Mouse (Mus musculus) lung, postnatal 0 days (tissue): ENCODE measurements around the gene Gm44973. TPM values are rescaled to one million over a fixed set of nuclear protein-coding genes. Genes with fewer than 3 reads are reported as not detected.
A peak's percentile ranks its signal among the peaks of the same experiment; 100 is the strongest.

Source experiments
- ATAC-seq: fragments of 200-750 bp; cut with Nextera tagmentation; 2 replicates; pipeline ENCODE4 v1.8.0; 2017; ENCODE audit warnings: moderate library complexity
- DNase-seq: peaks from one replicate; pipeline ENCODE4 v3.0.0-alpha.2; 2016; ENCODE audit warnings: low spot score
- H3K27ac ChIP-seq: fragments of 300-500 bp; sonication (generic); 2 replicates; pipeline ENCODE4 v1.5.1; 2014; ENCODE audit warnings: antibody characterized with exemption, mild to moderate bottlenecking, low read length, mixed read lengths
- H3K27me3 ChIP-seq: fragments of 300-500 bp; sonication (generic); replicated peaks from 2 replicates; pipeline ENCODE4 v1.6.1; 2014; ENCODE audit warnings: low read length, mixed read lengths; ENCODE audit not compliant: insufficient read depth
- H3K36me3 ChIP-seq: fragments of 300-500 bp; sonication (generic); 2 replicates; pipeline ENCODE4 v1.6.1; 2014; ENCODE audit warnings: low read length, mixed read lengths; ENCODE audit not compliant: insufficient read depth
- H3K4me1 ChIP-seq: fragments of 300-500 bp; sonication (generic); 2 replicates; pipeline ENCODE4 v1.6.1; 2014; ENCODE audit warnings: antibody characterized with exemption, low read depth, low read length, mixed read lengths; ENCODE audit not compliant: insufficient read depth
- H3K4me2 ChIP-seq: fragments of 300-500 bp; sonication (generic); replicated peaks from 2 replicates; pipeline ENCODE4 v1.6.1; 2014; ENCODE audit warnings: low read depth, mild to moderate bottlenecking, low read length, moderate library complexity, mixed read lengths
- H3K4me3 ChIP-seq: fragments of 300-500 bp; sonication (generic); 2 replicates; pipeline ENCODE4 v1.5.1; 2014; ENCODE audit warnings: low read depth, low read length
- H3K9ac ChIP-seq: fragments of 300-500 bp; sonication (generic); replicated peaks from 2 replicates; pipeline ENCODE4 v1.6.1; 2014; ENCODE audit warnings: low read depth, mild to moderate bottlenecking
- H3K9me3 ChIP-seq: fragments of 300-500 bp; sonication (generic); 2 replicates; pipeline ENCODE4 v1.6.1; 2016; ENCODE audit warnings: low read length, mixed read lengths
- CTCF ChIP-seq: IDR thresholded peaks from 2 replicates; pipeline ENCODE4 v1.5.1; 2016; ENCODE audit warnings: antibody characterized with exemption, mild to moderate bottlenecking
- EP300 ChIP-seq: IDR thresholded peaks from 2 replicates; pipeline ENCODE4 v1.6.1; 2016; ENCODE audit warnings: antibody characterized with exemption, mild to moderate bottlenecking, control low read depth
- WGBS: fragments of 180-500 bp; shearing (Covaris S2); extraction: QIAGEN DNeasy Blood & Tissue Kit; methylation state at CpG from one replicate; pipeline ENCODE4 v1.1.7; 2014; 5-methylcytosine and 5-hydroxymethylcytosine counted together
- polyA plus RNA-seq: library from polyadenylated mRNA; unstranded; fragments of >200 nt; fragmentation: Nextera tagmentation; extraction: Ambion mirVana; gene quantifications from 2 replicates; pipeline ENCODE4 v1.2.1, GENCODE M21; 2015

Gene Gm44973
- polyA plus RNA-seq, 1 experiment from 2014 or later = 4.4 TPM

GRCm38 (mm10) chr7:4988250-4988649 is 27.0 kb upstream of the Gm44973 start:
- no peak overlapping the region for H3K9ac ChIP-seq
- peak; percentile 57; the same call in 1 of the 2 replicates for ATAC-seq
- H3K4me1 ChIP-seq = no peaks in the 10 kb centered on the region
- WGBS = 17% methylated on average over 2 of the region's 2 CpGs
- no peak for DNase-seq
- H3K36me3 ChIP-seq = no peaks in the 10 kb centered on the region
- no peak overlapping the region for H3K4me3 ChIP-seq
- no peak overlapping the region for H3K4me2 ChIP-seq
- no peak overlapping the region for H3K27ac ChIP-seq
- no peaks in the 10 kb centered on the region for H3K27me3 ChIP-seq
- no peaks in the 10 kb centered on the region for H3K9me3 ChIP-seq
- TF ChIP-seq CTCF (no peak), EP300 (no peak)

GRCm38 (mm10) chr7:4993347-4993998 is 21.8 kb upstream of the Gm44973 start:
- Histone ChIP-seq H3K27me3 (no peaks in the 10 kb centered on the region), H3K9ac (no peak overlapping the region), H3K9me3 (no peaks in the 10 kb centered on the region), H3K36me3 (0 out of 2 replicates have a peak, but pooled peaks cover 3% of the 10 kb centered on the region), H3K27ac (no peak overlapping the region), H3K4me1 (peaks cover 9% of the 10 kb centered on the region), H3K4me2 (0 out of 2 replicates have a peak overlapping the region, but pooled peaks have one; percentile 1), H3K4me3 (no peak overlapping the region)
- no peak for ATAC-seq
- TF ChIP-seq EP300 (no peak), CTCF (no peak)
- peak; percentile 3 for DNase-seq
- 60% methylated on average over 54 of the region's 55 CpGs for WGBS

- Histone ChIP-seq H3K9ac (no peak overlapping the region), H3K27ac (no peak overlapping the region), H3K4me1 (peaks cover 9% of the 10 kb centered on the region), H3K4me2 (peak overlapping the region; percentile 83; the same call in 1 of the 2 replicates), H3K27me3 (no peaks in the 10 kb centered on the region), H3K4me3 (no peak overlapping the region), H3K36me3 (0 out of 2 replicates have a peak, but pooled peaks cover 3% of the 10 kb centered on the region), H3K9me3 (no peaks in the 10 kb centered on the region)
- TF ChIP-seq EP300 (no peak), CTCF (no peak)
- ATAC-seq (no peak), DNase-seq (no peak)
- WGBS = 63% methylated on average over 57 of the region's 59 CpGs
Measured at GRCm38 (mm10) chr7:4993999-4994788, 21.1 kb upstream of the Gm44973 start.

- Histone ChIP-seq H3K4me1 (peaks cover 9% of the 10 kb centered on the region), H3K27me3 (no peaks in the 10 kb centered on the region), H3K27ac (peak overlapping the region; percentile 81), H3K4me3 (peak overlapping the region; percentile 64), H3K9me3 (no peaks in the 10 kb centered on the region), H3K4me2 (peak overlapping the region; percentile 83), H3K9ac (peak overlapping the region; percentile 84), H3K36me3 (0 out of 2 replicates have a peak, but pooled peaks cover 3% of the 10 kb centered on the region)
- ATAC-seq (no peak; the same call in 1 of the 2 replicates), DNase-seq (no peak)
- TF ChIP-seq CTCF (no peak), EP300 (no peak)
- 3% methylated on average over 19 of the region's 19 CpGs for WGBS
Measured at GRCm38 (mm10) chr7:4995268-4996002, 19.9 kb upstream of the Gm44973 start.

- TF ChIP-seq EP300 = no peak
- TF ChIP-seq CTCF = no peak
- Histone ChIP-seq H3K9me3 (no peaks in the 10 kb centered on the region), H3K9ac (peak within 1 kb of the TSS; percentile 84), H3K27ac (peak within 1 kb of the TSS; percentile 81), H3K4me1 (peaks cover 9% of the 10 kb centered on the region), H3K36me3 (0 out of 2 replicates have a peak, but pooled peaks cover 3% of the 10 kb centered on the region), H3K4me3 (peak within 1 kb of the TSS; percentile 64), H3K4me2 (peak within 1 kb of the TSS; percentile 83), H3K27me3 (no peaks in the 10 kb centered on the region)
- peak; percentile 93 for DNase-seq
- WGBS = 5% methylated on average over 11 of the region's 26 CpGs
- ATAC-seq = peak; percentile 89
Measured at GRCm38 (mm10) chr7:4996003-4996895, 19.0 kb upstream of the Gm44973 start, which contains the start of gene Zfp579. Gene Zfp579 (minus strand): TSS chr7:4996158.
